Mouse (Mus musculus): ENCODE measurements at regions not wholly inside any gene's neighbourhood (a gene's known extent, or its start where the extent isn't known, plus 50 kb on each side); places are given as distances from the start of the nearest gene placed in this dataset.
A peak's percentile ranks its signal among the peaks of the same experiment; 100 is the strongest.

DNA sequence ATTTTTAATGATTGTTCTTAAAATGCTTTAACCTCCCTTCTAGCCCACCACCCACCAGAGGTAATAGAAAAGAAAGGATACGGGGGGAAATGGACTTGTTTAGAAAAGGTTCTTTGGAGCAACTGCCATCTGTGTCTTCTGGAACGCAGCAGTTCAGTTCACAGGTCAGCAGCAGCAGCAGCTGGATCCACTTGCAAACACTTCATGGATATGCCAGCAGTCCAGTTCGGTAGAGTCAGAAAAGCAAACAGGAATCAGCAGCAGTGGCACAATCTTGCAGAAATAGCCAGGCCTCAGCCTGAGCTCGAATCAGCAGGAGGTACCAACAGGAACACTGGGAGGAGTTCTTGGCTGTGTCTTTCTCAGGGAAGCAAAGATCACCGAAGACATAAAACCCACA lies 64.3 kb upstream of the Msn start:
- H3K4me3 ChIP-seq (ENCODE audit: control insufficient read depth in 1 of 2, insufficient read depth in 1 of 2, low read depth in 2 of 2, low read length in 2 of 2) = no peak overlapping the region
- no peaks in the 10 kb centered on the region for H3K4me1 ChIP-seq (ENCODE audit: control insufficient read depth in 1 of 2, insufficient read depth in 2 of 2, low read length in 2 of 2)
- no peak overlapping the region for H3K27ac ChIP-seq (ENCODE audit: control insufficient read depth, low read depth, low read length)

DNA sequence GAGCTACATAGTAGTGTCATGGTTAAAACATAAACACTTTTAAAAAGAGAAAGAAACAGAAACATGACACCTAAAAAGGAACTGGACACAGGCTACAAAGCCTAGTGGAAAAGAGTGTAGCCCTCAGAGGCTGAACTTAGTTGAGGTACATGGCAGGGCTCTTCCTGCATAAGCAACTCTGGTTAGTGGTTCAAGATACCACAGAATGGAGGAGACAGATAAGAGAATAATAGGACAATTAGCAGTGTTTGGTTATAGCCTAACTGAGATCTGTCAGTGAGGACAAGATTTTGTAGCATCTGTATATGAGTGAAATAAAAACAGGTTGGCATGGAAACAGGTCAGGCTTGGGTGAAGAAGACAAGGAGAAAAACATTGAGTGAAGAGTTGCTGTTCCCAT lies 60.5 kb upstream of the Msn start:
- no peaks in the 10 kb centered on the region for H3K9me3 ChIP-seq (replicated peaks; ENCODE audit: insufficient read depth, low read length)
- H3K9ac ChIP-seq (ENCODE audit: control insufficient read depth, low read depth, low read length, poor library complexity, severe bottlenecking) = no peak overlapping the region
- H3K36me3 ChIP-seq (ENCODE audit: control insufficient read depth in 1 of 2, insufficient read depth in 2 of 2, low read length in 2 of 2) = no peaks in the 10 kb centered on the region
- no peak for TF ChIP-seq ETS1 (IDR thresholded peaks at IDR 0.05; ENCODE audit: low read depth, low read length)
- no peak for TF ChIP-seq MYC (IDR thresholded peaks at IDR 0.05; ENCODE audit: low read depth, low read length)
- no peak for TF ChIP-seq EP300 (IDR thresholded peaks at IDR 0.05; ENCODE audit: low read depth in 1 of 2, low read length in 2 of 2)
- no peak for TF ChIP-seq NELFE (IDR thresholded peaks at IDR 0.05; ENCODE audit: low read depth, low read length)
- no peak for TF ChIP-seq GATA1 (IDR thresholded peaks at IDR 0.05; ENCODE audit: low read depth, low read length)
- no peak for TF ChIP-seq GABPA (IDR thresholded peaks at IDR 0.05; ENCODE audit: low read depth, low read length)
- TF ChIP-seq POLR2A (IDR thresholded peaks at IDR 0.05; ENCODE audit: control insufficient read depth in 1 of 2, insufficient read depth in 1 of 2, low read depth in 1 of 2, low read length in 2 of 2, poor library complexity in 1 of 2) = no peak
- no peak for TF ChIP-seq MAZ (IDR thresholded peaks at IDR 0.05; ENCODE audit: low read depth, low read length)
- TF ChIP-seq MAX (IDR thresholded peaks at IDR 0.05; ENCODE audit: low read length) = no peak
- no peak for TF ChIP-seq MYB (IDR thresholded peaks at IDR 0.05; ENCODE audit: low read depth, low read length)
- no peak for TF ChIP-seq SIN3A (IDR thresholded peaks at IDR 0.05; ENCODE audit: low read length)
- TF ChIP-seq RAD21 (IDR thresholded peaks at IDR 0.05; ENCODE audit: low read depth, low read length) = no peak
- no peak for TF ChIP-seq HCFC1 (IDR thresholded peaks at IDR 0.05; ENCODE audit: low read depth, low read length)
- TF ChIP-seq CHD1 (IDR thresholded peaks at IDR 0.05; ENCODE audit: low read depth, low read length) = no peak
- no peak for TF ChIP-seq ZKSCAN1 (IDR thresholded peaks at IDR 0.05; ENCODE audit: low read depth, low read length)
- no peak for TF ChIP-seq ZC3H11A (IDR thresholded peaks at IDR 0.05; ENCODE audit: low read depth, low read length)
- TF ChIP-seq MXI1 (IDR thresholded peaks at IDR 0.05; ENCODE audit: low read depth, low read length) = no peak
- no peaks in the 10 kb centered on the region for H3K4me1 ChIP-seq (ENCODE audit: control insufficient read depth in 1 of 2, insufficient read depth in 2 of 2, low read length in 2 of 2)
- H3K27ac ChIP-seq (ENCODE audit: control insufficient read depth, low read depth, low read length) = no peak overlapping the region
- H3K79me2 ChIP-seq (ENCODE audit: control insufficient read depth, insufficient read depth, low read length, poor library complexity) = no peaks in the 10 kb centered on the region
- H3K27me3 ChIP-seq (ENCODE audit: control insufficient read depth in 1 of 2, insufficient read depth in 2 of 2, low read length in 2 of 2) = no peaks in the 10 kb centered on the region
- DNase-seq (ENCODE audit: low read depth, low spot score) = peak; percentile 3
- H3K4me3 ChIP-seq (ENCODE audit: control insufficient read depth in 1 of 2, insufficient read depth in 1 of 2, low read depth in 2 of 2, low read length in 2 of 2) = no peak overlapping the region

More for the DNA sequence above, 64.3 kb upstream of the Msn start:
- Histone ChIP-seq H3K9me3 (replicated peaks; ENCODE audit: insufficient read depth, low read length) (no peaks in the 10 kb centered on the region), H3K9ac (ENCODE audit: control insufficient read depth, low read depth, low read length, poor library complexity, severe bottlenecking) (no peak overlapping the region), H3K36me3 (ENCODE audit: control insufficient read depth in 1 of 2, insufficient read depth in 2 of 2, low read length in 2 of 2) (no peaks in the 10 kb centered on the region), H3K79me2 (ENCODE audit: control insufficient read depth, insufficient read depth, low read length, poor library complexity) (no peaks in the 10 kb centered on the region), H3K27me3 (ENCODE audit: control insufficient read depth in 1 of 2, insufficient read depth in 2 of 2, low read length in 2 of 2) (no peaks in the 10 kb centered on the region)
- DNase-seq (ENCODE audit: low read depth, low spot score) = no peak
- TF ChIP-seq TCF12 (IDR thresholded peaks at IDR 0.05; ENCODE audit: low read depth, low read length) (no peak), RAD21 (IDR thresholded peaks at IDR 0.05; ENCODE audit: low read depth, low read length) (no peak), CTCF (IDR thresholded peaks at IDR 0.05 in 2 of 3, conservative IDR thresholded peaks at IDR 0.05 in 1 of 3; ENCODE audit: control insufficient read depth in 1 of 3, insufficient read depth in 1 of 3, low read depth in 2 of 3, low read length in 3 of 3, poor library complexity in 1 of 3, severe bottlenecking in 1 of 3) (no peak), KAT2A (conservative IDR thresholded peaks at IDR 0.05; ENCODE audit: low read depth, low read length) (no peak), MYC (IDR thresholded peaks at IDR 0.05; ENCODE audit: low read depth, low read length) (no peak), ELF1 (IDR thresholded peaks at IDR 0.05; ENCODE audit: low read depth, low read length) (no peak), BHLHE40 (IDR thresholded peaks at IDR 0.05; ENCODE audit: borderline replicate concordance, low read depth, low read length) (no peak), ZMIZ1 (IDR thresholded peaks at IDR 0.05; ENCODE audit: low read depth, low read length) (no peak), MEF2A (IDR thresholded peaks at IDR 0.05; ENCODE audit: extremely low read depth, insufficient replicate concordance, low read depth, low read length, poor library complexity, severe bottlenecking) (no peak), POLR2A (IDR thresholded peaks at IDR 0.05; ENCODE audit: control insufficient read depth in 1 of 2, insufficient read depth in 1 of 2, low read depth in 1 of 2, low read length in 2 of 2, poor library complexity in 1 of 2) (no peak), SMC3 (IDR thresholded peaks at IDR 0.05; ENCODE audit: low read depth, low read length) (no peak), GATA1 (IDR thresholded peaks at IDR 0.05; ENCODE audit: low read depth, low read length) (no peak), POLR2AphosphoS2 (IDR thresholded peaks at IDR 0.05; ENCODE audit: low read length) (no peak), ZKSCAN1 (IDR thresholded peaks at IDR 0.05; ENCODE audit: low read depth, low read length) (no peak), MAX (IDR thresholded peaks at IDR 0.05; ENCODE audit: low read length) (no peak), MXI1 (IDR thresholded peaks at IDR 0.05; ENCODE audit: low read depth, low read length) (no peak), ZC3H11A (IDR thresholded peaks at IDR 0.05; ENCODE audit: low read depth, low read length) (no peak), SIN3A (IDR thresholded peaks at IDR 0.05; ENCODE audit: low read length) (no peak)
